Mouse (Mus musculus) heart, adult 8-10 months (tissue): ENCODE data around the gene Slc38a2. TPM values are rescaled to one million over a fixed set of nuclear protein-coding genes. Genes with fewer than 3 reads are reported as not detected.
A peak's percentile ranks its signal among the peaks of the same experiment; 100 is the strongest.

Source experiments
- DNase-seq: peaks from one replicate; pipeline ENCODE4 v3.0.0; 2022; ENCODE audit warnings: low spot score
- total RNA-seq, 4 experiments: library from RNA; stranded (reverse); gene quantifications; 2 replicates each; pipeline ENCODE4 v1.2.4; 2022

The Slc38a2 gene
- total RNA-seq, result 100 to 1,000 TPM in 2 of 4 experiments, 10 to 100 TPM in 2; 90.5 to 215 (median 150) TPM

DNA sequence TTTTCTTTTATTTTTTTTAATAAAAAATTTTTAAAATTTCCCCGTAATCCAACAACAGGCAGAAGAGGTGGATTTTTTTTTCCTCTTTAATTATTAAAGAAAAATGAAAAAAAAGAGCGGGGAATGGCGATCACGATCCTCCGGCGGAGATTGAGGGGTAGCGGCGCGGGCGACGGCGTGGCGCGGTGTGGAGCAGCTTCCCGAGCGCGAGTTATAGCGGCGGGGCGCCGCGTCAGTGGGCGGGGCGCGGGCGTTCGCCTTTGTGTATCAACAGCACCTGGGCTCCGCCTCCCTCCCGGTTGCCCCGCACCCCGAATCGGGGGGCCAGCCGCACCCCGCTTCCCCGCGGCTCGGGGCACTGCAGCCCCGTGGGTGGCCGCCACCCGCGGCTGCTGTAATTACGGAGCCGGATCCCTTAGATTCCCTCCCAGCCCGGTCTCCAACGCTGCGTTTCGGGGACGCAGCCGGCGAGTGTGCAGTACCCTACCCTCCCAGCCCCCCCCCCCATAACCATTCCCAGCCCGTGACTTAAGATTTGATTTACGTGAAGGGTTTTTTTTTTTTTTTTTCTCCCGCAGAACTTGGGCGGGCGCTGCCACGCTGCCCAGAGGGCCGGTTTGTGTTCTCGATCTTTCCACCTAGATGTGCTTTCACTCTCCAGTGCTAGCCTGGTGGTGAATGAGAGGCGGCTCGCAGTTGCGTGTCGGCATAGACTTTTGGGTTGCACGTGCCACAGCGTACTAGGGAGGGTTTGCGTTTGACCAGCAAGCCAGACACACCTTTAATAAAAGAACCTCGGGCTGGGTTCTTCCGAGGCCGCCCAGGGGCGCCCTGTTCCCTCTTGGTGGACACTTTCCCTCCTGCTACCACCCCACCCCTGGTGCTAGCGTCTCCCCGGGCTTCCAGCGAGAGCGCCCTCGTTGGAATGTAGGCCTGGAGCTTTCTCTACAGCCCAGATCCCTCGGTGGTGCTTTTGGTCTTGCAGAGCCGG, at the start of gene Slc38a2:
TSS of gene Slc38a2 (minus strand) at position 210 of the 991 bp plus-strand sequence.
- DNase-seq, result peak; percentile 89

DNA sequence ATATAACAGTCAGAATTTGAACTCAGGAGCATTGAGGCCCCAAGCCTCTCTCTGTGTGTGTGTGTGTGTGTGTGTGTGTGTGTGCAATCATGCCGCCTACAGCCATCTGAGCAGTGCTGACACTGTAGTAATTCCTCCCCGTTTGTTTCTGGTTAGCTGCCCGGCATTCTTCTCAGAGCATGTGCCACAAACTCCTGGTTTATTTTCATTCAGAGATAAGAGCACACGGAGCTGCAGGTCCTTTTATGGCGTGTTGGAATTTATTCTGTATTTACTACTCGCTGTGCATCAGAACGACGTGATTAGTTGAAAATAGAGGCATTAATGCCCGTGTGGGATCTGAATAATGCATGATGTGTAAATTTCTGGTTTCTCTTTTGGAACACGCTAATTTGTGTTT, 49.6 kb upstream of the Slc38a2 start:
- peak; percentile 66 for DNase-seq

DNA sequence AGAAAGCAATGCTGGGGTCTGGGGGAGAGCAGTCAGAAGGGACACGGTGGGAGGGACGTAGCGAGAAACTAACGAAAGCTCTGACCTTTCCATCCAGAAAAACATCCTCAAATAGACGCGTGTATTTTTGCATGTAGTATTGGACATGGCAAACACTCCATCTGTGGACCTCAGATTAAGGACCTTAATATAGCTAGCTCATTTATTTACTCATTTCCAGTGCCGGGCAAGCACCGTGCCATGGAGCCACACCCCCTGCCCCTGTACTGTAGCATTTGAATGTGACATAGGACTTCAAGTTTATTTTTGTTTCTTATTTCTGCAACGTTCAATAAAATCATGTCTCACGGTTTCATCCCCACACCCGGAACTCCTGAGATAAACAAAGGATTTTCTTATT, 48.0 kb upstream of the Slc38a2 start:
- no peak for DNase-seq

DNA sequence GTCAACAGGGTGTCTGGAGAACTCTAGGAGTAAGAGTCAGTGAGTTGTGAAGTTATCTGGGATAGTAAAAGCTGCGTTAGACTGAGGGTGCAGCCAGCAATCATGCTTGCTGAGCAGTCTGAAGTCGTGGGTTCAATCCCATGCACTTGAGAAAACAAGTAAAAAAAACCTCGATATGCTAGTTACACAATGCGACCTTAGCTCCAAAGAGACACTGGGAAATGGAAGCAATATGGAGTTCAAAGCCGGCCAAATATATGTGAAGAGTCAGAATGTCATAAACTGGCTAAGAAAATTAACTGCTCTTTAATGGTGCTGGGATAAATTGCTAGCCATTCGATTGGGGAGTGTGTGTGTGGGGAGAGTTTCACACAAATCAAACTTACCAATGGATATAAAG, 47.5 kb upstream of the Slc38a2 start:
- DNase-seq, result no peak

DNA sequence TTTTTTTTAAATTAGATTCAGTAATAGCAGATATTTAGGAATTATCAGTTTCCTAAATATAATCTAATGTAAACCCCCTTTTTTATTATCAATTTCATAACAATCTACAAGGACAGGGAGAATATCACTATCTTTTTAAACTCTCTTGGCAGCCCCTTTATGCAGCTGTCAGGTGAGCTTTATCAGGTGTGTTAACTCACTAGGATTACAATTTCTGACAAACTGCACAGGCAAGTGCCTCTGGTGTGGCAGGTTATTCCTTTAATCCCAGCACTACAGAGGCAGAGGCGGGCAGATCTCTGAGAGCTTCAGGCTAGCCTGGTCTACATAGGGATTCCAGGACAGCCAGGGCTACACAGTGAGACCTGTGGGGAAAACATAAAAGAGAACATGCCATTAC, 45.8 kb upstream of the Slc38a2 start:
- no peak for DNase-seq

DNA sequence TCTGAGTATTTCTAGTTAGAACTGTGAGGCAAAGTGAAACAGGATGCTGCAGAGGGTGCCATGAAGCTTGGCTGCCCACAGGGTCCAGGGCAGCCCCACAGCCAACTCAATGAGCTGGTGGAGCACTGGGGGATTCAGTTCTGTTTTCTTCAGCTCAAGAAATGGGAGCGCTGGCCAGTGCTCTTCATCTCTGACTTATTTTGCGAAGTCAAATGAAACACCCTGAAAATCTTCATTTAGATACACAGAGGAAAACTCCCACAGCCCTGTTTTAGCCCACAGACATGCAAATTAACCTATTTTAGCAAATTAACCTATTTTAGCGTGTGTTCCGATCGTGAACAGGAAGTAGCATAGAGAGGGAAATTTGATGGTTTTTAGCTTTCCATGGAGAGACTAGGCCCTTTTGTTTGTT, 45.4 kb upstream of the Slc38a2 start:
- no peak for DNase-seq

DNA sequence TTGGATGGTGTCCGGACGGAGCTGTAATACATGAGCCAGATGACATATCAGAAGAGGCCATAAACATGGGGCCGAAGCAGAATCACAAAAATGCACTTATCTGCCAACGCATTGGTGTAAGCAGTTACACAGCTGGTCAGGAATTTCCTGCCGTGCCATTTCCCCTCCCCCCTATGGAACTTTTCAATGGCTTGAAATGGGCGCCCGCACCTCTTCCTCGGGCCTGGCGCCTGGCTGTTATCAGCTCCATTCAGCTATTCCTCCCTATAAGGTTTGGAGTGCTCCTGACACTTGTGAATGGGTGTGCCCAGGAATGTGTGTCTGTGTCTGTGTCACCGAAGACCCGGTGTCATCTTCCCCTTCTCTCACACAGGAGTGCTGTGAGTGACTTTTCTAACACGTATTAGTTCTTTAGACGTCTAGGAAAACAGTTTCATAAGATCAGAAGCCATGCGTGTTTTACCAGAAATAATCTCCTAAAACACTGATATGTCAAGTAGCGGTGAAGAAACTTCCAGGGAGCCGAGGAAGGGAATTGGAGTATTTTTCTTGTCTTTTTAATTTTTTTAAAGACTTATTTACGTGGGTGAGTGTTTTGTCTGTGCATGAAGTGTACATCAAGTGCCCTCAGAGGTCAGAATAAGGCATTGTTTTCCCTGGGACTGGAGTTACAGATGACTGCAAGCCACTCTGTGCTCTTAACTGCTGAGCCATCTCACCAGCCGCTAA, 44.8 kb upstream of the Slc38a2 start:
- DNase-seq, result peak; percentile 31

DNA sequence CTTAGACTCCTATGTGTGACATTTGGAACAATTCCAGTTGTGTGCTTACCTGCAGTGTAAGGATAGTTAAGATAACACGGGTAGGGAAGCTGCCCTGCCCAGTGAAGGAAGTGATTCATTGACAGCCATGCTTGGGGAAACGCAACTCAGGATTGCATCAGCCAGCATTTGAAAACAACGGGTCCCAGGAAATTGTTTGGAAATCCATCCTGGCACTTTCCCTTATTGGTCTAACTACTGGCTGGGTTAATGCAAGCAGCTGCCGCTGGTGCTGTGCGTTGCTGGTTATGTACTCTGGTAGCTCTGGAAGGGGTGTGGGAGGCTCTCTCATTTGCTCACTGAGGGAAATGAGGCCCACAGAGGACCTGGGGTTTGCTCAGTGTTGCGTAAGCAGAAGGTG, 43.7 kb upstream of the Slc38a2 start:
- DNase-seq, result no peak

DNA sequence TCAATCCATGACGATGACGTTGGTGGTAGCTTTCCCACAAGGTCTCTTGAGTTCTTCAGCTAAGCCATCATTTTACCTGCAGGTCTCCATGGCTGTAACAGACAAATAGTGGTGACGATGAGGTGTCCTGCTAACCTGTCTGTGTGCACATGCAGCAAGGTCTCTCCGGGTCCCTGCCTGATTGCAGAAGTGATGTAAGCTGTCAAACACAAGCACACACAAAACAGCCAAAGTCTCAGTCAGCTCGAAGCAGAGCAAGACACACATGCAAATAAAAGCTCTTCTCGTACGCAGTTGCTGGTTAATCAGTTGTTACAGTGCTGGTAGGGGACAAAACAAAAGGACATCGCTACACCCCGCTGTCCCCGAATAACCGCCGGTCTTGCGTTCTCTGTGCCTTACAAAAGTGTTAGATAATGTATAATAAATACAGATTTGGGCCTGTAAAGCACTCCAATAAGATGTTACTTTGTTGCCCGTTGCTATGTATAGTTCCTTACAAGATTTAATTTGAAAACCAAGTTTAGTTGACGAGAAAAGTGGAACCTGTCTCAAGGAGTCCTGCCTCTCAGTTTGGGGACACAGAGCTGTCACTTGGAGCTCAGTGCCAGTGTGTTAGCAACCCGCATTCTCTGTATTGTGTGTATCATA, 43.2 kb upstream of the Slc38a2 start:
- no peak for DNase-seq

DNA sequence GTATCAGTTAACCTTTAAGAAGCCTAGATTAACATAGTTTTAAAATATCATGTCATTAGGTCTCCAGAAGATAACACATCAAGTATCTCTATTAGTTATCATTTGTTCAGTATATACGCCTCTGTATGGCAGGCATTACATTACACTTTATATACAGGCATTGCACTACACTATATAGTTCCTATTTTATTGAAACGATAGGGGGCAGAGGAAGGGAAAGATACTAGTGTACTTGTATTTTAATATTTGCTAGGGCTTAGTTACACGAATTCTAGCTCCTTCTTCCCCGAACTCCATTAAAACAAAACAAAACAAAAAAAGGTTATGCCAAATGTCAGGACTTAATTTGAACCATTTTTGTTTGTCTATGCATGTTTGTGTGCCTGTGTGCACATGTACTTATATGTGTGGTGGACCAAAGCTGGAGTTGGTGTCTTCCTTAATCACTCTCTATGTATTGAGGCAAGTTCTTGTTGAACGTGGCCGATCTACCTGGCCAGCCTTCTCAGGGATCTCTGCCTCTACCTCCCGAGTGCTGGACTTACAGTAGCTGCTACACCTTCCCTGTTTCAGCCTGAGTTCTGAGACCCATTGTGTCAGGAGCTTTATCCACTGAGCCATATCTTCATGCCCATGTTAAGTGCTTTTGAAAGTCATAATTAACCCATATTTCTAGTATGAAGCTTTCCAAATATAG, 41.5 kb upstream of the Slc38a2 start:
- DNase-seq, result no peak

DNA sequence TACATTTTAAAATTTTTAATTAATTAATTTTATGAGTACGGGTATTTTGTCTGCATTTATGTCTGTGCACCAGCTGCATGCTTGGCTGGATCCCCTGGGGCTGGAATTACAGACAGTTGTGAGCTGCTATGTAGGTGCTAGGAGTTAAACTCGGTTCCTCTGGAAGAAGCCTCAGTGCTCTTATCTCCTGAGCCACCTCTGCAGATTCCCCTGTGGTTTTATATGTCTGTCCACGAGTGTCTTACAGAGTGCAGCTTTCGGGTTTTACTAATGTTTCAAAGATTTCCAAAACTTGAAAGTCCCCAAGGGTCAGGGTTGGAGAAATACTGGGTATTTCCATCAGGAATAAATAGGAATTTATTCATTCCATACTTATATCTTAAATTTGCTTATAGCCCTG, 40.6 kb upstream of the Slc38a2 start:
- DNase-seq, result no peak

DNA sequence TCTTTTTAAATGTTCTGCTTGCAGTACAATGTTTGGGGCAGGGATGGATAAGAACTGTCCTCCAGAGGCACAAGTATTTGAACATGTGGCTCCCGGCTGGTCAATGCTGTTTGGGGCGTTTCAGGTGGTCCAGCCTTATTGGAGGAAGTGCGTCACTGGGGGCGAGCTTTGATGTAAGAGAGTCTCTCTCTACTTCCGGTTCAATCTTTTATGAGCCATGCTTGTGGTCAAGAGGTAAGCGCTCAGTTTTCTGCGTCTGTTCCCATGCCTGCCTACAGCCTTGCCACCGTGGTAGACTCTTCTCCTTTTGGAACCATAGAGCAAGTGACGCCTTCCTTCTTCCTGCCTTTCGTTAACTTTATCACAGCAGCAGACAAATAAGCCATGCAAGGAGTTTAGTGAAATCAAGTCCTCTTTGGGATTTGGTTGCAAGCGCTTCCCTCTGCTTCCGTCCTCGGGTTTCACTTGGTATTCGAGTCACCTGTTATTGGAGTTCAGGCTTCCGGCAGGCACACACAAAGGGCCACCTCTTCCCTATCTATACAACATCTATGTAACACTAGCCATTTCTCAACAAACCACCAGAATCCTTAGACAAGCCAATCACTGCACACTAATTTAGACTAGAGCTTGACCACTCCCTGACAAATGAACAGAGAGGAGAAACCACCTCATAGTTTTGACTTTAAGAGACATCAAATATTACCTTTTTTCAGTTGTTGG, 37.3 kb upstream of the Slc38a2 start:
- DNase-seq, result no peak

DNA sequence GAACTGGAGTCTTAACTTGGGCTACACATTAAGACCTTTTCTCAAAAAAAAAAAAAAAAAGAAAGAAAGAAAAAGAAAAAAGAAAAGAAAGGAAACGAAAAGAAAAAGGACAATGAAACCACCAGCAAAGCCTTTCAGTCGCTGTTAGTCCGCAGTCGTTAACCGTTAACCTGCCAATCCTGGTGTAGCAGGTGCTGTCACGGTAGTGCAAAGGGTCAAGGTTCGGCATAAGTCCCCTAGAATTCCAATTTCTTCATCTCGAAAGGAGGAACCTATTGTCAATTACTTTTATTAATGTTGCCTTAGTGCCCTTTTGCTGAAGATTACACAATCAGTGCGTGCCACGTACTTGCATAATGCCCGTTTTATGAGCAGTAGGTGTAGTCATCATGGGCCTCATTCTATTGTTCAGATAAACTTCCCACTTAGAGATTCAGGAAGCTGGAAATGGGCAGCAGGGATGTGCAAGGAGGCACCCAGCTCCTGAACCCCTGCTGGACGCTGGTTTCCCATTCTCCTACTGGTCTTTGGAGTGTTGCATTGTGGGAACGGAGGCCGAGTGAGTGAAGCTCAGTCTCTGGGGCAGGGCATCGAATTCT, 36.1 kb upstream of the Slc38a2 start:
- DNase-seq, result no peak

DNA sequence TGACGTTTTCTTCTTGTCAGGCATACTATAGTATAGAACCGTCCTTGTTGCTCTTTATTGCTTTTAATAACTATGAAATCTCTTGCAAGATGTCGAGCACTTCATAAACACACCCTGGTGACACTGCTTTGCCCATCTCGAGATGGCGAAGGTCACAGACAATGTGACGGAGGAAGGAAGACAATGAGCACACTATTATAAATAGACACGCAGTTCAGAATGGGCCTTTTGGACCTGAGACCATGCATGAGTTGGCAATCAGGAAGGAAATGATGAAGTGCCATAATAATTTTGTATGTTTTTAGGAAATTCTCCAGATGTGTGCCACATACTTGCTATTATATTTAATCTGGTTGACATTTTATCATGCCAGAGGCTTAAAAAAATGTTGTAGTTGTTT, 34.9 kb upstream of the Slc38a2 start:
- no peak for DNase-seq

DNA sequence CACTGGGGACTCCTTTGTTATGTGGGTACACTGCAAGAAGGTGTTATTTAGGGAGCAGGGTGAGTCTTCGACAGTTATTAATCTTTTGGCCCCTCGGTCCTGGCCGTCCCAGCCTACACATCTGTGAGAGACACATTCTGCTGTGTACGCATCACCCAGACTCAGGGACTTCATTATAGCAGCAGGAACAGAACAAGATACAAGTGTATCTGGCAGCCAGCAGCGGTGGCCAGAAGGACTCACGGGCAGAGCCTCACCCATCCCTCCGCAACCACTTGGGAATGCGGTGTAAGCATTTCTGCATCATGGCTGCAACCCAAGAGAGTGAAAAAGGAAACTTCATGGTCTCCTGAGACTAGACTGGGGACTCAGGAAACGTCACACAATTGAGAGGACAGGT, 30.9 kb upstream of the Slc38a2 start:
- DNase-seq, result no peak

DNA sequence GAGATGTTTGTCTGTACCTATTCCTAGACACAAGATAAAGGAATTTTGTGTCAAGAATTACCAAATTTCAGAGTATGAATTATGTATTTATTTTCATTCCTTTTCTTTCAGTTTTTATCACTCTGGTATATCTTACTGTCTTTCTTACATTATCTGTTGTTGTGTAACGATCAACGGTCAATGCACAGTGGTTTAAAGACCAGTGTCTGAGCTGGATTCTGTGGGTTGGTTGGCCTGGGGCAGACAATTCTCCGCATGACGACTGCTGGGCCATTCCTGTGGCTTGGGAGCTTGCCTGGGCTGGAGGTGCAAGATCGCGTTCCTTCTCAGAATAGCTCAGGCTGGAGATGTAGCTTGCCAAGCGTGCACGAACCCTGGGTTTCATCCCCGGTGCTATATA, 30.3 kb upstream of the Slc38a2 start:
- peak; percentile 41 for DNase-seq

DNA sequence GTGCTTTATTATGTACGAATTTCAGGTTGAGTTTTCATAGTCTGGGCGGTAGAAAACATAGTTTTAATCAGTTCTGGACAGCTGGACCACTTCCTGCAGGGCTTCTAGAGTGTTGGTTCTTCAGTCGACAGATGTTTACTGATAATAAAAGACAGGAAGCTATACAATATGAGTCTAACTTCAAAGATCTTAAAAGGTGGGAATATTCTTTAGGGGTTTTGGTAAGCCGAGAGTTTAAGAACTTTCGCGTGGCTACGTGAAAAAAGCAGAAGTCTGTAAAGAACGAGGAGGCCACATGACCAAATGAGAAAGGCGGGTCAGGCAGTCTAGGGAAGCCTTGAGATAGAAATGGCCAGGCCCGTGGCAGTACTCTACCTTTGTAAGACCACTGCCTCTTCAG, 29.5 kb upstream of the Slc38a2 start:
- no peak for DNase-seq

DNA sequence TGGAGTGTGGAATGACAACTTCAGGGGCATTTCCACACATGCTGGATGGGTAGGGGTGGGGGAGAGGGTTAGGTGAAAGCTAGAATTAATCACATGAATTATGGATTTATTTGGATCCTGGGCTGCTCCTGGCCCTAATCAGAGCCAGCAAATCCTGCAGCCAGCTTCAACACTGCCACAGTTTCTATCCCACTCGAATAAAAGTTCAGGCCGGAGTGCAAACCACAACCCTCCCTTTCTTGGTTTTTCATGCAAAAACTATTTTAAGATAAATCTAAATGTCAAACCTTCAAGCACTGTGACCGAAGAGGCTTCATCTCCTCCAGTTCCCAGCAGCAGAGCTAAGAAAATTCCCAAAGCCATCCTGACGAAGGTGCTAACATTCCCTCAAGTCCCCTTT, 28.8 kb upstream of the Slc38a2 start:
- no peak for DNase-seq

DNA sequence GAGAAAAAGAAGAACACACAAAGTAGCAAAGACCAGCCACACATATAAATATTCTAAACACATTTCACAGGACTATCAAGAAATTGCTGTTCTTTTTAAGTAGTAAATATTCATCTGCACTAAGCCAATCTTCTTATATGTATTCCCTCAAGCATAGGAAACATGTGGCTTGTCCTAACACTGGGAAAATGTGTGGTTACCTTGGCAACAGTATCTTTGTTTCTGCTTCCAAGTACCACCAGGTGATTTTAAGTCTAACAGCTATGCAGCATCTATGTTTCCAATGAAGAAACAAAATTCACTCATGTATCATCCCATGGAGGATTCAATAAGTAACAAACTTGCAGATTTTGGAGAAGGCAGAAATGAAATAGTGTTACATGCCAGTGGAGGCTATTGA, 25.0 kb upstream of the Slc38a2 start:
- no peak for DNase-seq

DNA sequence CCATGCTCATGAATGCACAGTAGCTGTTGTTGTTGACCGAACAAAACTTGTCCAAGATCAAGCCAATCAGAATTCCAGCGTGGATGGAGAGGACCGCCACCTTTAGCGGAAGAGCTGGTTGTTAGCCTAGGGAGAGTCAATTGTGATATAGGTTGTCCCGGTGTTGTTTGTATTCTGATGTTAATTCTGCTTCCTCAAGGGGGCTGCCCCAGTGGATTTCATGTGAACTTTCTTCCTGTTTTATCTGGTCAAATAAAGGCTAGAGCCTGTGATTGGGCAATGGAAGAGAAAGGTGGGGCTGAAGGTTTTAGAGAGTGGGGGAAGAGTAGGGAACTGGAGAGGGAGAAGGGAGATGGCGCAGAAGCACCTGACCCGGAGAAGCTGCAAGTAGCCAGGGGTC, 22.7 kb upstream of the Slc38a2 start:
- DNase-seq, result no peak

DNA sequence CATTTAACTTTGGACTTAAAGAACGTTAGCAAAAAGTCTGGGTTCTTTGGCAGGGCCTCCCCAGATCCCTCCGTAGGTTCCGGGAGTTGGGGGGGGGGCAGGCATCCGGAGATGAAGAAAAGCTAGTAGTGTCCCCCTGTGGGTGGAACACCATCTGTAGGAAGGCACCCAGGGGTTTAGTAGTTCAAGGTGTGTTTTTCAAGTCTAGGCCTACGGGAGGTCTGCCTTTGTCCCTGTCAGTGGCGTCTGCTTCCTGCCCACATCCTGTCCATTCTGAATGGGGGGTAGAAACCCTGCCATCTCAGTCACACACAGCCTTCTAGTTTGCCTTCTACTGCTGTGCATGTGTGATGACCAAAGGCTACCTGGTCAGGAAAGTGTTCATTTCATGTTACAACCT, 20.6 kb upstream of the Slc38a2 start:
- DNase-seq, result no peak
